20 mouse cellular contexts compared by ENCODE assay signal in genomic region chr7:139436951-139437350, GRCm38 (mm10).
"Had no signal": no experiment of that assay in that cellular context is flagged by ENCODE, and none has a peak within 500 bp of the region (broad histone marks: within the 10 kb centered on the region; RNA-seq: fewer than 3 reads in every experiment).

No protein-coding gene starts in this region.

- H3K27ac ChIP-seq: kidney, postnatal 0 days; layer of hippocampus, adult 2 months; limb, embryonic 10.5 days; limb, embryonic 13.5 days; liver, embryonic 13.5 days; midbrain, embryonic 10.5 days; midbrain, embryonic 13.5 days; neural tube, embryonic 13.5 days; stomach, embryonic 15.5 days had no signal

- H3K4me3 ChIP-seq: layer of hippocampus, adult 2 months; limb, embryonic 10.5 days; limb, embryonic 13.5 days; liver, embryonic 13.5 days; midbrain, embryonic 10.5 days; midbrain, embryonic 13.5 days; myocyte; neural tube, embryonic 13.5 days; stomach, embryonic 15.5 days had no signal

- H3K9me3 ChIP-seq: limb, embryonic 10.5 days; limb, embryonic 13.5 days; liver, embryonic 13.5 days; megakaryocyte, embryonic 14.5 days; midbrain, embryonic 10.5 days; midbrain, embryonic 13.5 days; neural tube, embryonic 13.5 days; stomach, embryonic 15.5 days had no signal

- ATAC-seq: midbrain, embryonic 13.5 days; midbrain, embryonic 16.5 days had no signal

- DNase-seq: kidney, adult 2 months; kidney, postnatal 25 days; layer of hippocampus, adult 9-11 months; liver; liver, embryonic 13.5 days; retina, postnatal 1 day; right cerebral cortex, postnatal 25 days; spleen, adult 18-20 months; thymus, postnatal 25 days had no signal

- H3K27me3 ChIP-seq: limb, embryonic 13.5 days; liver, embryonic 13.5 days; megakaryocyte, embryonic 14.5 days; midbrain, embryonic 13.5 days; neural tube, embryonic 13.5 days; stomach, embryonic 15.5 days had no signal

- H3K9ac ChIP-seq: limb, embryonic 13.5 days; liver, embryonic 13.5 days; midbrain, embryonic 13.5 days; neural tube, embryonic 13.5 days; stomach, embryonic 15.5 days had no signal

- H3K4me2 ChIP-seq: limb, embryonic 13.5 days; liver, embryonic 13.5 days; midbrain, embryonic 13.5 days; neural tube, embryonic 13.5 days; stomach, embryonic 15.5 days had no signal

- H3K36me3 ChIP-seq: limb, embryonic 10.5 days; limb, embryonic 13.5 days; liver, embryonic 13.5 days; midbrain, embryonic 10.5 days; midbrain, embryonic 13.5 days; neural tube, embryonic 13.5 days; stomach, embryonic 15.5 days had no signal
